Mouse (Mus musculus) kidney, adult 2 months (tissue): ENCODE measurements at regions not wholly inside any gene's neighbourhood (a gene's known extent, or its start where the extent isn't known, plus 50 kb on each side); places are given as distances from the start of the nearest gene placed in this dataset.

Source experiments
- DNase-seq: peaks from one replicate; pipeline ENCODE4 v3.0.0; 2021
- H3K27ac ChIP-seq: fragments of 200-500 bp; 2 replicates; pipeline ENCODE4 v1.5.1; 2012; ENCODE audit warnings: low read depth, low read length, control low read depth, inconsistent platforms; ENCODE audit not compliant: insufficient read depth
- H3K27me3 ChIP-seq: fragments of 200-500 bp; replicated peaks from 2 replicates; pipeline ENCODE4 v1.6.1; 2012; ENCODE audit warnings: mild to moderate bottlenecking, moderate library complexity, low read length, inconsistent platforms; ENCODE audit not compliant: control insufficient read depth, insufficient read depth
- H3K36me3 ChIP-seq: fragments of 200-500 bp; 2 replicates; pipeline ENCODE4 v1.6.1; 2012; ENCODE audit warnings: mild to moderate bottlenecking, moderate library complexity, low read length, inconsistent platforms; ENCODE audit not compliant: control insufficient read depth, insufficient read depth
- H3K4me1 ChIP-seq: fragments of 200-500 bp; 2 replicates; pipeline ENCODE4 v1.6.1; 2011; ENCODE audit warnings: low read length; ENCODE audit not compliant: control insufficient read depth, insufficient read depth
- H3K4me3 ChIP-seq: fragments of 200-500 bp; 2 replicates; pipeline ENCODE4 v1.5.1; 2011; ENCODE audit warnings: mild to moderate bottlenecking, low read depth, low read length, control low read depth; ENCODE audit not compliant: insufficient read depth
- CTCF ChIP-seq: fragments of 200-500 bp; conservative IDR thresholded peaks from 2 replicates; pipeline ENCODE4 v1.5.1; 2011; ENCODE audit warnings: low read depth, mild to moderate bottlenecking, control low read depth, low read length, moderate library complexity, mixed read lengths; ENCODE audit not compliant: insufficient read depth, insufficient read length
- POLR2A ChIP-seq: fragments of 200-500 bp; IDR thresholded peaks from one replicate; pipeline ENCODE4 v1.6.1; 2011; ENCODE audit warnings: low read depth, low read length, control low read depth
- WGBS: fragments of 180-500 bp; shearing (Covaris S2); methylation state at CpG from one replicate; pipeline ENCODE4 v1.1.7; 2018; 5-methylcytosine and 5-hydroxymethylcytosine counted together

- WGBS, result 86% methylated on average over 9 of the region's 9 CpGs
- no peaks in the 10 kb centered on the region for H3K4me1 ChIP-seq
- no peak for DNase-seq
- H3K36me3 ChIP-seq, result no peaks in the 10 kb centered on the region
- no peak overlapping the region for H3K4me3 ChIP-seq
- no peaks in the 10 kb centered on the region for H3K27me3 ChIP-seq
- no peak overlapping the region for H3K27ac ChIP-seq
- no peak for TF ChIP-seq CTCF
- no peak for TF ChIP-seq POLR2A
Measured at GRCm38 (mm10) chr2:21980177-21980576, 247.1 kb upstream of the Myo3a start.

GRCm38 (mm10) chr2:22024438-22024837 is 202.9 kb upstream of the Myo3a start:
- DNase-seq, result no peak
- H3K4me1 ChIP-seq, result no peaks in the 10 kb centered on the region
- WGBS, result 83% methylated on average over 2 of the region's 2 CpGs
- no peak for TF ChIP-seq POLR2A
- no peak for TF ChIP-seq CTCF
- no peak overlapping the region for H3K4me3 ChIP-seq
- no peaks in the 10 kb centered on the region for H3K27me3 ChIP-seq
- no peak overlapping the region for H3K27ac ChIP-seq
- H3K36me3 ChIP-seq, result no peaks in the 10 kb centered on the region

GRCm38 (mm10) chr2:22026794-22027193 is 200.5 kb upstream of the Myo3a start:
- Histone ChIP-seq H3K4me1 (no peaks in the 10 kb centered on the region), H3K27me3 (no peaks in the 10 kb centered on the region), H3K36me3 (no peaks in the 10 kb centered on the region), H3K4me3 (no peak overlapping the region), H3K27ac (no peak overlapping the region)
- TF ChIP-seq POLR2A (no peak), CTCF (no peak)
- DNase-seq, result no peak
- 80% methylated on average over 1 of the region's 1 CpGs for WGBS

- 58% methylated on average over 1 of the region's 1 CpGs for WGBS
Measured at GRCm38 (mm10) chr2:22028569-22028968, 198.7 kb upstream of the Myo3a start.

GRCm38 (mm10) chr2:22029022-22029803 is 198.1 kb upstream of the Myo3a start:
- H3K4me1 ChIP-seq, result no peaks in the 10 kb centered on the region; the same call in 1 of the 2 replicates
- H3K36me3 ChIP-seq, result no peaks in the 10 kb centered on the region
- DNase-seq, result no peak
- no peak overlapping the region for H3K4me3 ChIP-seq
- TF ChIP-seq POLR2A (no peak), CTCF (no peak)
- no peak overlapping the region for H3K27ac ChIP-seq
- WGBS, result 54% methylated on average over 8 of the region's 8 CpGs
- H3K27me3 ChIP-seq, result no peaks in the 10 kb centered on the region

More at GRCm38 (mm10) chr2:22028569-22028968, 198.7 kb upstream of the Myo3a start:
- Histone ChIP-seq H3K4me3 (no peak overlapping the region), H3K27me3 (no peaks in the 10 kb centered on the region), H3K4me1 (no peaks in the 10 kb centered on the region; the same call in 1 of the 2 replicates), H3K36me3 (no peaks in the 10 kb centered on the region), H3K27ac (no peak overlapping the region)
- TF ChIP-seq POLR2A (no peak), CTCF (no peak)
- DNase-seq, result no peak

GRCm38 (mm10) chr2:22029804-22030194 is 197.5 kb upstream of the Myo3a start:
- TF ChIP-seq CTCF (no peak), POLR2A (no peak)
- WGBS, result 73% methylated on average over 5 of the region's 5 CpGs
- no peak for DNase-seq

GRCm38 (mm10) chr2:22036841-22037240 is 190.5 kb upstream of the Myo3a start:
- Histone ChIP-seq H3K4me1 (no peaks in the 10 kb centered on the region; the same call in 1 of the 2 replicates), H3K27ac (no peak overlapping the region), H3K36me3 (no peaks in the 10 kb centered on the region), H3K4me3 (no peak overlapping the region), H3K27me3 (no peaks in the 10 kb centered on the region)
- TF ChIP-seq POLR2A (no peak), CTCF (no peak)
- no peak for DNase-seq
- 71% methylated on average over 2 of the region's 2 CpGs for WGBS

More at GRCm38 (mm10) chr2:22029804-22030194, 197.5 kb upstream of the Myo3a start:
- Histone ChIP-seq H3K4me3 (no peak overlapping the region), H3K27me3 (no peaks in the 10 kb centered on the region), H3K4me1 (no peaks in the 10 kb centered on the region; the same call in 1 of the 2 replicates), H3K36me3 (no peaks in the 10 kb centered on the region), H3K27ac (no peak overlapping the region)
